Mouse (Mus musculus) liver, embryonic 14.5 days (tissue): ENCODE results near the gene Zmynd8.

Experiments
- CTCF ChIP-seq: IDR thresholded peaks from 2 replicates; pipeline ENCODE4 v1.5.1; 2016; ENCODE audit warnings: antibody characterized with exemption, low read depth, control low read depth
- EP300 ChIP-seq: IDR thresholded peaks from 2 replicates; pipeline ENCODE4 v1.6.1; 2016; ENCODE audit warnings: antibody characterized with exemption, low read depth

DNA sequence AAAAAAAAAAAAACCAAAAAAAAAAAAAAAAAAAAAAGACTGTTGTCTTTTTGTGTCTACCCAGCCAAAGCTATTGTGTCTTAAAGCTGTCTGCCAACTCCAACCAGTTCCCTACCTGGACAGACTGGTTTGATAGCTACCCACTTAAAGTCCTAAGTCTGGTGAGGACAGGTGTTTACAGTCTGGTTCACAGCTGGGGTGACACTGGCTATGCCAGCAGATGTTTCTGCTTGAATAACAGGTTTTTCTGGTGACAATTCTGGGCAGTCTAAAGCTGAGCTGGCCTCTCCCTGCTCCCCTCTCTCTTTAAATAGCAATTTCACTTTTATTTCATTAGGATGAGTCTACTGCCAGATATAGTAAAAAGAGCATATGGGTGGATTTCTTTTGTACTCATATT, 10.9 kb upstream of the Zmynd8 start:
- no peak for TF ChIP-seq CTCF
- TF ChIP-seq EP300: no peak
